Mouse (Mus musculus) CH12.LX (cell line): Measurements from ENCODE around the gene Sap25.
A peak's percentile ranks its signal among the peaks of the same experiment; 100 is the strongest.

Source experiments
- ETS1 ChIP-seq: conservative IDR thresholded peaks from 2 replicates; pipeline ENCODE4 v1.6.1; 2012; ENCODE audit warnings: low read depth, mild to moderate bottlenecking, inconsistent platforms, low read length, improper control_type of control experiment, moderate library complexity
- MAX ChIP-seq: IDR thresholded peaks from 2 replicates; pipeline ENCODE4 v1.6.1; 2011; ENCODE audit warnings: low read length, improper control_type of control experiment

- peak; percentile 49; the same call in 1 of the 2 replicates for TF ChIP-seq ETS1
- 0 out of 2 replicates have a peak, but pooled peaks have one; percentile 17 for TF ChIP-seq MAX
Observed at GRCm38 (mm10) chr5:137649669-137650571, 8.8 kb downstream of the Sap25 start.
